Comparison of ENCODE assay signal across 17 mouse cellular contexts in genomic region chr6:39606862-39607261, GRCm38 (mm10). TPM values are rescaled to one million over a fixed set of nuclear protein-coding genes. Genes with fewer than 3 reads are reported as not detected.
DNase-seq lines count a peak whose midpoint lies in the region; ATAC-seq and TF ChIP-seq lines count a peak whose summit lies in the region.
"Had no signal": no experiment of that assay in that cellular context is flagged by ENCODE, and none has a peak within 500 bp of the region (broad histone marks: within the 10 kb centered on the region; RNA-seq: fewer than 3 reads in every experiment).

No protein-coding gene starts in this region.

- WGBS in kidney, adult 2 months: 39% methylated on average over 3 of the region's 3 CpGs

- no peak for ATAC-seq in frontal cortex, adult (ENCODE audit: low TSS enrichment)
- ATAC-seq: forebrain, embryonic 15.5 days; hindbrain, postnatal 0 days; liver, postnatal 0 days had no signal

- H3K36me3 ChIP-seq in kidney, adult 2 months (ENCODE audit: control insufficient read depth, insufficient read depth, low read length): peaks cover 3% of the 10 kb centered on the region

- peak; percentile 17 for DNase-seq in kidney, adult 2 months
- no peak for DNase-seq in kidney, adult 9 months
- peak; percentile 74 for DNase-seq in A20 (ENCODE audit: low read depth, low spot score)
- DNase-seq in ZHBTc4 (ENCODE audit: low read depth, low spot score): peak; percentile 18
- peak; percentile 14 to 15 for DNase-seq in thymus, adult 18-20 months
- no peak for DNase-seq in frontal cortex, postnatal 14 days (ENCODE audit: low spot score in 2 of 2)
- DNase-seq in ovary, adult 18-20 months (ENCODE audit: low spot score): no peak
- DNase-seq: cerebellum, adult 9-10 months; gastrocnemius, postnatal 25 days; layer of hippocampus, adult 9-11 months; liver, postnatal 0 days had no signal

- H3K4me3 ChIP-seq in kidney, adult 2 months (ENCODE audit: insufficient read depth, low read depth, low read length): no peak overlapping the region
- H3K4me3 ChIP-seq: forebrain, embryonic 15.5 days had no signal

- TF ChIP-seq CTCF in kidney, adult 2 months (conservative IDR thresholded peaks at IDR 0.05; ENCODE audit: insufficient read depth, insufficient read length, low read depth, low read length): no peak

- no peak for TF ChIP-seq POLR2A in kidney, adult 2 months (IDR thresholded peaks at IDR 0.05; ENCODE audit: low read depth, low read length)

- H3K27me3 ChIP-seq in kidney, adult 2 months (replicated peaks; ENCODE audit: control insufficient read depth, insufficient read depth, low read length): no peaks in the 10 kb centered on the region
- H3K27me3 ChIP-seq: forebrain, embryonic 15.5 days had no signal

- no peak overlapping the region for H3K27ac ChIP-seq in kidney, adult 2 months (ENCODE audit: insufficient read depth, low read depth, low read length)
- H3K27ac ChIP-seq: forebrain, embryonic 15.5 days; hindbrain, postnatal 0 days; stomach, postnatal 0 days had no signal

- no peaks in the 10 kb centered on the region for H3K4me1 ChIP-seq in kidney, adult 2 months (ENCODE audit: control insufficient read depth, insufficient read depth, low read length)
- H3K4me1 ChIP-seq: forebrain, embryonic 15.5 days had no signal

RNA-seq across cellular contexts. Expression of gene Ndufb2, which starts 14.5 kb away (rescaled TPM):
- 513 and 602 TPM in 2 replicates for polyA plus RNA-seq in kidney, adult 2 months (2012; rRNA removed)

RNA-seq across cellular contexts. Expression of gene Gm42420, which starts 21.3 kb away (rescaled TPM):
- polyA plus RNA-seq in kidney, adult 2 months (2012; rRNA removed): 1.4 and 1.8 TPM in 2 replicates
- polyA plus RNA-seq: embryonic facial prominence, embryonic 14.5 days; heart, embryonic 16.5 days had no signal

RNA-seq across cellular contexts. Expression of gene Adck2, which starts 33.2 kb away (rescaled TPM):
- 11.0 and 15.3 TPM in 2 replicates for polyA plus RNA-seq in kidney, adult 2 months (2012; rRNA removed)

RNA-seq across cellular contexts. Expression of gene Dennd2a, which starts 49.2 kb away (rescaled TPM):
- polyA plus RNA-seq in kidney, adult 2 months (2012; rRNA removed): 6.3 and 6.6 TPM in 2 replicates

Comparison
In these comparisons a context has a peak if more than half of its experiments do, and no peak if none do; other contexts are left out.
1. DNase-seq: peak in kidney, adult 2 months (single experiment), A20 (single experiment), ZHBTc4 (single experiment) and thymus, adult 18-20 months (2 of 2); none in kidney, adult 9 months (single experiment), frontal cortex, postnatal 14 days (0 of 2) and ovary, adult 18-20 months (single experiment).